Mouse (Mus musculus) ES-Bruce4 (cell line): ENCODE measurements at regions not wholly inside any gene's neighbourhood (a gene's known extent, or its start where the extent isn't known, plus 50 kb on each side); places are given as distances from the start of the nearest gene placed in this dataset.

Experiments
- CTCF ChIP-seq: IDR thresholded peaks from one replicate; pipeline ENCODE4 v1.8.1; 2011; ENCODE audit warnings: low read depth, low read length
- POLR2A ChIP-seq: IDR thresholded peaks from one replicate; pipeline ENCODE4 v1.8.1; 2011; ENCODE audit warnings: low read length; ENCODE audit not compliant: insufficient read depth

DNA sequence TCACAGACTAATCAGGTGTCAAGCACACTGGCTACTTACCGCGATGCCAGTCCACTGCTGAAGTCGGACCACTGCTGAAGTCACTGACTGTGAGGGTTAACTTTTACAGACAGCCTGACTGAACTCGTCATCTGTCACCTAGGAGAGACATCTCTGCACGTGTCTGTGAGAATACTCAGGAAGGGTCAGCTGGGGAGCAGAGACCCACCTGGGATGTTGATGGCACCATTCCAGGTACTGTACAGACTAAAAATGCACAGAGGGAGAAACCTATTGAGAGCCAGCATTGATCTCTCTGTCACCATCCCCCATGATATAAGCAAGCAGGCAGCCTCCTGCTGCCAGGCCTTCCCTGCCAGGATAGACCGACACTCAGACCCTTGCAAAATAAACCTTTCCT lies 447.5 kb upstream of the Jarid2 start:
- TF ChIP-seq POLR2A (no peak), CTCF (no peak)
